Mouse (Mus musculus): ENCODE measurements around the gene Rora.

DNA sequence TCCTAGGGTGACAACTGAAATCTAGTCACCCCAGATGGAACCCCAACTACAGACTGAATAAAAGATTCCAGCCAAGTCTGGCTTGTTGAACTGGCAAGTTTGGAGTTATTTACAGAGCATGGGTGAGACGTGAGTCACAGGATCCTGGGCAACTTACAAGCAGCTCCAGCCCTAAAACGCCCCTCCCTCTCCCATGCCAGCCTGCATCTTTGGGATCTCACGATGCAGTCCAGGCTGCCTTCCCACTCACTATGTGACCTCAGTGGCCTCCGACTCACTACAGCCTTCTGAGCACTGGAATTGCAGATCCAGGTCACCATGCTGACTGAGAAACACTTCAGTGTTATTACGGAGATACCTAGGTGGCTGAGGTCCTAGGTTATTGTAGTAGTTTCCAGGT lies 129.0 kb downstream of the Rora start:
- TF ChIP-seq CTCF (IDR thresholded peaks at IDR 0.05; ENCODE audit: control insufficient read depth, insufficient read depth, low read length), result no peak
- no peak for TF ChIP-seq POLR2A (IDR thresholded peaks at IDR 0.05; ENCODE audit: borderline replicate concordance, control insufficient read depth, low read depth, low read length)
